Mouse (Mus musculus) megakaryocyte progenitor cell, adult 5-6 weeks (primary cell): ENCODE measurements around the gene Abhd16b. TPM values are rescaled to one million over a fixed set of nuclear protein-coding genes. Genes with fewer than 3 reads are reported as not detected.

Source experiments
- ATAC-seq: replicated peaks from 2 replicates; pipeline ENCODE4 v1.8.0; 2016; ENCODE audit warnings: mild to moderate bottlenecking, moderate TSS enrichment, inconsistent platforms; ENCODE audit not compliant: poor library complexity
- total RNA-seq, 2 experiments: library from RNA; stranded (forward) in 1 of 2; stranded (reverse) in 1 of 2; fragments of 157-497, 149-512 nt in 1 of 2; fragments of 200-1000 nt in 1 of 2; gene quantifications; 2 replicates each; pipeline versions ENCODE4 v1.2.3 to v1.2.4; 2015 to 2017

Abhd16b gene
- not detected in 2 replicates for total RNA-seq (2015)
- total RNA-seq (2017) = not detected in 2 replicates

GRCm38 (mm10) chr2:181493156-181493927 is at the start of gene Abhd16b:
Gene Abhd16b, plus strand, starts transcription at chr2:181493206.
- ATAC-seq = no peak

GRCm38 (mm10) chr2:181452181-181452580 is 40.8 kb upstream of the Abhd16b start:
- no peak for ATAC-seq

DNA sequence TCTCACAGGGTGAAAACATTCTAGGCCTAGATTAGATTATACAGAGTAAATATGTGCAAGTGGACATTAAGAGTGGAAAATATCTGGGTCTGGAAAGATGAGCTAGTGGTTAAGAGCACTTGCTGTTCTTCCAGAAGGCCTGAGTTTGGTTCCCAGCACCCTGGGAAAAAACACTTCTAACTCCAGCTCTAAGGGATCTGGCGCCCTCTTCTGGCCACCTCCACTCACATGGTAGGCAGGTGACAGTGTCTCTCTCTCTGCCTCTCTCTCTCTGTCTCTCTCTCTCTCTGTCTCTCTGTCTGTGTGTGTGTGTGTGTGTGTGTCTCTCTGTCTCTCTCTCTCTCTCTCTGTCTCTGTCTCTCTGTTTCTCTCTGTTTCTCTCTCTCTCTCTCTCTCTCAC is 39.7 kb upstream of the Abhd16b start:
- ATAC-seq = peak; percentile 53; the same call in 1 of the 2 replicates

DNA sequence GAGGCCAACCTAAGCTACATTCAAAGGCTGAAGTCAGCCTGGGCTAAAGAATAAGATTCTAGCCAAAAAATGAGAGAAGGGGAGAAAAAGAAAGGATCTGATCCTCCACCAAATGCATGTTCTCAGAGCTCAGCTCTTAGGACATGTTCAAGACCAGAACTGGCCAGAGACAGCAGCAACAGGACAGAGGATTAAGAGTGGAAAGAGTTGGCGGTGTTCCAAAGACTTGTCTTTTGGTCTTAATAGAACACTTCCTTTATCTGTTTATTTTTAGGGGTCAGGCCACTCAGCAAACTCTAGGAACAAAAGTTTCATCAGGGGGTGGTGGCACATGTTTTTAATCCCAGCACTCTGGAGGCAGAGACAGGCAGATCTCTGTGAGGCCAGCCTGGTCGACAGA is 37.1 kb upstream of the Abhd16b start:
- no peak for ATAC-seq

DNA sequence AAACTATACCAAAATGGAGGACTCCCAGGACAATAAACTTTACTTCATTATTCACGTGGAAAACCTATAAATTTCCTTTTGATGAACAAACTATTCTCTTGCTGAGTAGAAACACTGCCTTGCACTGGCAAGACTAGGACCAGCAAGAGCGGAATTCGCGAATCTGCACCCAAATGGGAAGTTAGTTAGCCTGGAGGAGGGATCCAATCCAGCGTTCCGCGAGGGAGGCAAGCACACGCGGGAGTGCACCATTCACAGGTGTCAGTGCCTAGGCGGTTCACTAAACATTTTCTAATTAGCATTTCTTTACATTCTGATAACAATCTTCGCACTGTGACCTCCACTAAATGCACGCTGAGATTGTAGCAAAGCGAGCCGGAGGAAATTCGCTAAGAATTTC is 35.2 kb upstream of the Abhd16b start:
- ATAC-seq = no peak

DNA sequence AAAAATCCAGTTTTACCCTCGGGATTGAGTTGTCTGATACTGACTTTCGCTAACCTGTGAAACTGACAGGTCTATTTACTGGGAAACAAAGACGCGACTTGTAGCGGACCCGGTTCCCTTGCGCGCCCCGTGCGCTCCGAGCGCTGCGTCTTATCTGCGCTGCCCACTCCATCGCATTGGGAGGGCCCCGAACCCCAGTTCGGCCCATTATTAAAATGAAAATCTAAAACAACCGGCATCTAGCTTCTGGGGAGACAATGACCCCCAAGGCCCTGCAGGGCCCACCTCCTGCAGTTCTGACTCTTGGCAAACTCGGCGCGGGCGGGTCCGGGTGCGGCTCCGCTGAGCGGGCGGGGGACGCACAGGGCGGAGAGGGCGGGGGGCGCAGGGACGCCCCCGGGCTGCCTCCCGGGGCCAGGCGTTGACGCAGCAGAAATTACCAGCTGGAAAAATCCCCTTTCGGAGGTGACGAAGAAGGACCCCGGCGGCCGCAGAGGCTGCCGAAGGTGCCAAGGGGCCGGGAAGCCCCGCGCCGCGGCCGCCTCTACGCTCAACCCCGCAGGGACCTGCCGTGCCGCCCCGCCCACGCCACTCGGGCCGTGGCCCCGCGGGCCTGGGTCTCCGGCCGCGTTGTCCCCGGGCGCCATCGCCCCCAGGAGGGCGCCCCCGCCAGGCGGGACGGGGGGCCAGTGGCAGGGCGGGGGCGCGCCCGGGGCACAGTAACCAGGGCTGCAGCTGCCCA is 34.4 kb upstream of the Abhd16b start:
- ATAC-seq = no peak

DNA sequence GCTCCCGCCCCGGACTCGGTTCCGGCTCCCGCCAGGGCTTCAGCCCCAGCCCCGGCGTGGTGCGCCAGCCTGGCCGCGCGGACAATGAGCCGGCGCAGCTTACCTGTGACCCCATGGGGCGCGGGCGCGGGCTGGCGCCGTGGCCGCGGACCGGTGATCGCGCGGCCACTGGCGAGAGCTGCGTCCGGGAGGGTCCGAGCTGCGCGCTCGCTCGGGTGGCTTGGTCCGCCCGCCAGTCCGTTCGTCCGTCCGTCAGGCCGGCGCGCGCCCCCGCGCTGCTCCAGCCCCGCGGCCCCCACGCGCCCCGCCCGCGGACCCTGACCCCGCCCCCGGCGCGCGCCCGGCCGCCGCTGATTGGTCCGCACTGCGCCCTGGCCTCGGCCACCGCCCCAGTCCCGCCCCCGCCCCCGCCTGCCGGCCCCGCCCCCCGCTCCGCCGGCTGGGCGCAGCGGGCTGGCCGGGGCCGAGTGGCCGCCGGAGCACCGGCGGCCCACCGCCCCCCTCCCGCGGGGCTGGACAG is 33.8 kb upstream of the Abhd16b start, which contains the start of gene Zbtb46:
Zbtb46 (minus strand) TSS at position 274 of the 520 bp plus-strand sequence.
- ATAC-seq = peak; percentile 13

- peak; percentile 68 for ATAC-seq
Measured at GRCm38 (mm10) chr2:181459673-181460621, 33.1 kb upstream of the Abhd16b start.

- no peak for ATAC-seq
Measured at GRCm38 (mm10) chr2:181461536-181462100, 31.4 kb upstream of the Abhd16b start.

GRCm38 (mm10) chr2:181462604-181463003 is 30.4 kb upstream of the Abhd16b start:
- no peak for ATAC-seq

- peak; percentile 55 for ATAC-seq
Measured at GRCm38 (mm10) chr2:181463008-181463738, 29.8 kb upstream of the Abhd16b start.

GRCm38 (mm10) chr2:181465423-181465822 is 27.6 kb upstream of the Abhd16b start:
- no peak for ATAC-seq

GRCm38 (mm10) chr2:181470285-181470684 is 22.7 kb upstream of the Abhd16b start:
- ATAC-seq = no peak

DNA sequence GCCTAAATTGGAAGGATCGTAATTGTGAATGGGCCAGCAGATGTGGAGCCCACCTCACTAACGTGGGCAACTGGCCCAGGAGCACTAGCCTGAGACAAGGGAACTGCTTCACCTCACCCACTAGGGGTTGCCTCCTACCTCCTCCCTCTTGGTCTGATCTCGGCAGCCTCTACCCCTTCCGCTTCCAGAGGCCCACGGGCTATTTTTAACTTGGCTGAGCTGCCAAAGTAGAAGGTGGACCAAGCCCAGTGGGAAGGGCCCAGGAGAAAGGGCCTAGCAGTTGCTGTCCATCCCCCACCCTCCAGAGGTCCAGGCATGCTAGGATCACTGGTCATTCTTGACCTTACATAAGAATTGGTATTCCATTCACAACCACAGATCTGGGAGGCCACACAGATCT is 21.8 kb upstream of the Abhd16b start:
- peak; percentile 85 for ATAC-seq

DNA sequence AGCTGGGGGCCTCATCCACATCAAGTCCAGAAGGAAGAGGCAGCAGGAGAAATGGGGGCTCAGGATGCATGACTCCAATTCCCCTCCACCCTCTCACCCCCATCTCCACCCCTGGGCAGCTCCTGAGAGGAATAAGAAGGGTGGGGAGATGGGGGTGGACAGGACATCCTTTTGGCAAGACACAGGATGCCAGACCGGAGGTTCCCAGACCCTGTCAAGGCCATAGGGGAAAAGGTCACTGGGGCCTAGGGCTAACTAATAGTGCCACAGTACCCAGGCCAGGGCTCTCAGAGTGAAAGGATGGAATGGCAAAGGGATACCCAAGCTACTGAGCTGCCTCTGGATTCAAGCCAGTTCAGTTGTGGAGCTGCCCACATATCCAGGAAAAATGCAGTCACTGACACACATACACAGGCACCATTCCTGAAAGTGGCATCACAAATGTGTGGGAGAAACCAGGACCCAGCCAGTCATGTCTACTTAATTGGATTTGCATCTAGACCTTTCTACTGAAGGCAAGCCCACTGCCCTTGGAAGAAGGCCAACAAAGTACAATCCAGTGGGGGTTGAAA is 20.7 kb upstream of the Abhd16b start:
- ATAC-seq = no peak

DNA sequence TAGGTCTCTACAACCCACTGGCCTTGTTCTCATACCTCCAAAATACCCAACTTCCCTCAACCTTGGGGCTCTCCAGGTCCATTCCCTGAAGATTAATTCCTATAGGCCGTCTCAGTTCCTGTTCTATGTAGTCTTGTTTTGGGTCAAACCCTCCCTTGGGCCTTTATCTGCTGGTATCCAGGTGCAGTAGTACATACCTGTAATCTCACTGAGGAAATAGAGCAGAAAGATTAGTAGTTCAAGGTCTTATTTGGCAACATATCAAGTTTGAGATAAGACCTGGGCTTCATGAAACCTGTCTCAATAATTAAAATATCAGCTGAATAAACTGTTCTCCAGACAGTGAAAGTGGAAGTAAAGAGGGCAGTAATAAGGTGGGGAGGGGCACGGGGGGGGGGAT is 9.9 kb upstream of the Abhd16b start:
- ATAC-seq = no peak

DNA sequence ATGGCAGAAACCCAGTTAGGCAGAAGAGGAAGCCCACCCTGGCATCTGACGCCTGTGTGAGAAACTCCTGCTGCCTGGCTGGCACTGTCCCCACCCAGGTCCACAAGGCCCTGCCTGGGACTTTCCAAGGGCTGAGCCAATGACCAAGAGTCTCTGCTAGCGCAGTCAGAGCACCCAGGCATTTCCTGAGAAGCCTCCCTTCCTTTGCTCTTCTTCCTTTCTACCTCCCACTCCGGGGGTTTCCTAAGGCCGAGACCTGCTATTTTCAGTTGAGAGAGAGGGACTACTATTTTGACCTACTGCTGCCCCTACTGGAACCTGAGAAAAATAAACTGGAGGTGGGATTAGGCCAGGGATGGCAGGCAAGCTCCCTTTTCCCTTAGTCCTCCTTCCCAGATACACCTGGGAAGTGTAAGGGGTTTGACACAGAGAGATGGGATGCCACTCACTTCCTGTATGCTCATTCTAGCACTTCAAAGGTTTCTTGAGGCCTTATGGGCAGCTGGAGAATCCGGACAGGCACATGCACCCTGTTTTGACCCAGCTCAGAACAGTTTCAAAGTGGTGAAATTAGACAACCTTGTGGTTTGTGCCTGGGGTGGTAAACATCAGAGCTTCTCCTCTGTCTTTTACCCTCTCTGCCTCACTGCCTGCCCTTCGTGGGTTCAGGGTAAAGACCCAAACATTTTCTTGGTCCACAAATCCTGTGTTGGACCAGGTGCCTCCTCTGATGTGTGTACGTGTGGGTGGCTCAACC is 9.3 kb upstream of the Abhd16b start:
- ATAC-seq = peak; percentile 78

DNA sequence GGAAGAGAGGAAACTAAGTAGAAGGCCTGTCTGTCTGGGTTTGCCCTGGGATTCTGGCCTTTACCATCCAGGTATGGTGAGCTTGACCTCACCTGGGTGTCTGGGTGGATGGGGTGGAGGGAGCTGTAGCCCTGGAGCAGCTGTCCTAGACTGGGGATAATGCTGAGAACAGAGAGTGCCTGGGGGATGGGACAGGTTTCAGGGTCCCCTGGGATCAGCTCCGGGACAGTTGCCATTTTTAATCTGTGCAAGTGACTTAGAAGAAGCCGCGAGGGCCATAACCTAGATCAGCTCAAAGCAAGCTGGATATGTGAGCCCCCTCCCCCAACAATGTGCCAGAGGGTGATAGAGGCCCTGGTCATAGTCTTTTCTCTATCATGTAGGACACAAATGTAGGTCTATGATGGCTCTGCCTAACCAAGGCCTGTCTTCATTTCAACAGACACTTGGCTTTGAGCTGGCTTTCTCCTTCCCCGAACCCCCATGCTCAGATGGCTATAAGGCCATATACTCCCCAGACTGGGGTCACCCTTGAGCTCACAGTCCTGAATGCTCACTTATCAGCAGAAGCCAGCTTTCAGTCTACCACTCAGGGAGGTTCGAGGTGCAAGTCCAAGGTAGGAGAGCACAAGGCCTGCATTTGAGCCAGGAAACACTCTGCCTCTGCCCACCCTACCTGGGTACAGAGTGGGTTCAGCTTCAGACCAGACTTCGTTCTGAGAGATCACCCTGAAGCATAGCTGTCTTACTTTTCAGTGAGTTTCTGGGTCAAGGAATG is 8.4 kb upstream of the Abhd16b start:
- ATAC-seq = peak; percentile 9; the same call in 1 of the 2 replicates
